Mouse (Mus musculus) ES-Bruce4 (cell line): ENCODE measurements around the gene Tmed1.

Source experiments
- CTCF ChIP-seq: IDR thresholded peaks from one replicate; pipeline ENCODE4 v1.8.1; 2011; ENCODE audit warnings: low read depth, low read length
- POLR2A ChIP-seq: IDR thresholded peaks from one replicate; pipeline ENCODE4 v1.8.1; 2011; ENCODE audit warnings: low read length; ENCODE audit not compliant: insufficient read depth

DNA sequence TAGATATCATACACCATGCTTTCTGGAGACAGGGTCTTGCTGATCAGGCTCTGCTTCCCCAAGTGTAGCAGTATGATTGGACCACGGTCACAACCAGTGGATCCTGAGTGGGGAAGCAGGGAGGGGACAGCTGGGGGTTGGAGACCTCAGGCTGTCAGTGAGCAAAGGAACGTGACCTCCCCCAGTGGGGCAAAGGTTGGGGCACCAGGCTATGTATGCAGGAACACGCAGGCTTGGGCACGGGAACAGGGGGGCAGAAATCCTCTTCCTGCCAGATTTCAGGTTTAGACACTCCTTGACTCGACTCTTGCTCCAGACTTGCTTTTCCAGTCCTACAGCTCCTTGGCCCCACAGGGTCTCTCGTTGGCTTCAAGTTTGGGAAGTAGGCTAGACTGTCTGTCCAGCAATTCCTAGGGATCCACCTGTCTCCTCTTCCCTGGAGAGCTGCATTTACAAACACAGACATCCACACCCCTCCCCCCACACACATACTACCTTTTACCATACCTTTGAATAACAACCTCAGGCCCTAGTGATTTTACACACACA lies 8.0 kb upstream of the Tmed1 start:
- TF ChIP-seq CTCF (no peak), POLR2A (no peak)
